Comparison of ENCODE assay signal across 29 mouse cellular contexts in genomic region chr15:46518928-46519327, GRCm38 (mm10).
"Had no signal": no experiment of that assay in that cellular context is flagged by ENCODE, and none has a peak within 500 bp of the region (broad histone marks: within the 10 kb centered on the region; RNA-seq: fewer than 3 reads in every experiment).

No protein-coding gene starts in this region.

- H3K9ac ChIP-seq: embryonic facial prominence, embryonic 13.5 days; embryonic facial prominence, embryonic 15.5 days; forebrain, embryonic 12.5 days; forebrain, embryonic 13.5 days; forebrain, embryonic 15.5 days; forebrain, postnatal 0 days had no signal

- H3K36me3 ChIP-seq: embryonic facial prominence, embryonic 13.5 days; embryonic facial prominence, embryonic 15.5 days; forebrain, embryonic 10.5 days; forebrain, embryonic 12.5 days; forebrain, embryonic 15.5 days; heart, embryonic 10.5 days had no signal

- H3K27me3 ChIP-seq: embryonic facial prominence, embryonic 13.5 days; embryonic facial prominence, embryonic 15.5 days; forebrain, embryonic 12.5 days; forebrain, embryonic 13.5 days; forebrain, embryonic 15.5 days had no signal

- H3K9me3 ChIP-seq: embryonic facial prominence, embryonic 13.5 days; embryonic facial prominence, embryonic 15.5 days; forebrain, embryonic 10.5 days; forebrain, embryonic 12.5 days; forebrain, embryonic 13.5 days; forebrain, embryonic 15.5 days; heart, embryonic 10.5 days had no signal

- ATAC-seq: forebrain, embryonic 13.5 days; forebrain, embryonic 14.5 days; forebrain, embryonic 15.5 days; forebrain, embryonic 16.5 days; forebrain, postnatal 0 days had no signal

- DNase-seq: cerebellum, adult 18-20 months; cerebellum, adult 2 months; cerebellum, adult 8-10 months; cerebellum, adult 9-10 months; cerebellum, adult 9-11 months; cerebellum, postnatal 10 days; cerebellum, postnatal 14 days; cerebellum, postnatal 25 days; cerebellum, postnatal 36 days; embryo, embryonic 11 days; forebrain, postnatal 0 days; gastrocnemius, adult 2 months; gastrocnemius, postnatal 10 days; gastrocnemius, postnatal 14 days; gastrocnemius, postnatal 25 days; gastrocnemius, postnatal 36 days; heart, adult 11 months; heart, adult 18-20 months; heart, adult 2 months had no signal

- H3K4me1 ChIP-seq: embryonic facial prominence, embryonic 13.5 days; embryonic facial prominence, embryonic 15.5 days; forebrain, embryonic 10.5 days; forebrain, embryonic 12.5 days; forebrain, embryonic 13.5 days; forebrain, embryonic 15.5 days; heart, embryonic 10.5 days had no signal

- H3K4me2 ChIP-seq: embryonic facial prominence, embryonic 13.5 days; embryonic facial prominence, embryonic 15.5 days; forebrain, embryonic 12.5 days; forebrain, embryonic 13.5 days; forebrain, embryonic 15.5 days had no signal

- H3K4me3 ChIP-seq: embryonic facial prominence, embryonic 13.5 days; embryonic facial prominence, embryonic 15.5 days; erythroblast, embryonic 14.5 days; forebrain, embryonic 10.5 days; forebrain, embryonic 12.5 days; forebrain, embryonic 13.5 days; forebrain, embryonic 15.5 days; gastrocnemius, adult 2 months; heart, adult 2 months; heart, embryonic 10.5 days had no signal

- H3K27ac ChIP-seq: embryonic facial prominence, embryonic 13.5 days; embryonic facial prominence, embryonic 15.5 days; forebrain, embryonic 10.5 days; forebrain, embryonic 12.5 days; forebrain, embryonic 13.5 days; forebrain, embryonic 15.5 days; gastrocnemius, adult 2 months; heart, adult 2 months; heart, embryonic 10.5 days had no signal
